Mouse (Mus musculus): Measurements from ENCODE around the gene Clasp2.

DNA sequence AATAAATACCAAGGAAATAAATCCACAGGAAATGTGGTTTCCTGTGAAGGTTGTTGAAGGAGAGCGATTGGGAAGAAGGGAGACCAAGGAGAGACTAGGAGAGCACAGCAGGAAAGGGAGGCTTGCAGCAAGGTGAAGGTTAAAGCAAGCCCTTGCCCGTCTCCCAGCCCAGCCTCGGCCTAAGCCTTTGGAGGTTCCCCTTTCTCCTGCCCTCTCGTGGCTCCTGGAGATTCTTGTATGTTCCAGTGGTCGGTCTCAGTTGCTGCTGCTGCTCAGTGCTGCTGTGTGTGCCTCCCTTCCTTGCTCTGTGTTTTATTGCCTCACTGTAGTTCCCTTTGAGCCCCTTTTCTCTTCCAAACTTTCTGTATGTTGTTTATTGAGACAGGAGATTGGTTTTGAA lies 42.4 kb downstream of the Clasp2 start:
- TF ChIP-seq ELF1 (IDR thresholded peaks at IDR 0.05; ENCODE audit: low read depth, low read length) (no peak), CHD2 (IDR thresholded peaks at IDR 0.05; ENCODE audit: low read length) (no peak), RCOR1 (IDR thresholded peaks at IDR 0.05; ENCODE audit: low read depth, low read length) (no peak), POLR2AphosphoS5 (IDR thresholded peaks at IDR 0.05; ENCODE audit: borderline replicate concordance, low read depth, low read length) (no peak), POLR2AphosphoS2 (IDR thresholded peaks at IDR 0.05; ENCODE audit: low read length) (no peak), CTCF (IDR thresholded peaks at IDR 0.05 in 2 of 3, conservative IDR thresholded peaks at IDR 0.05 in 1 of 3; ENCODE audit: control insufficient read depth in 1 of 3, insufficient read depth in 1 of 3, low read depth in 2 of 3, low read length in 3 of 3, poor library complexity in 1 of 3, severe bottlenecking in 1 of 3) (no peak), TAL1 (IDR thresholded peaks at IDR 0.05; ENCODE audit: low read length) (no peak), BHLHE40 (IDR thresholded peaks at IDR 0.05; ENCODE audit: borderline replicate concordance, low read depth, low read length) (no peak), TCF12 (IDR thresholded peaks at IDR 0.05; ENCODE audit: low read depth, low read length) (no peak)

Measured in MEL (cell line).